Mouse (Mus musculus): ENCODE results near the gene Zfp106. TPM values are rescaled to one million over a fixed set of nuclear protein-coding genes. Genes with fewer than 3 reads are reported as not detected.

Zfp106 gene
- polyA plus RNA-seq, 1 experiment, result 66.0 TPM

DNA sequence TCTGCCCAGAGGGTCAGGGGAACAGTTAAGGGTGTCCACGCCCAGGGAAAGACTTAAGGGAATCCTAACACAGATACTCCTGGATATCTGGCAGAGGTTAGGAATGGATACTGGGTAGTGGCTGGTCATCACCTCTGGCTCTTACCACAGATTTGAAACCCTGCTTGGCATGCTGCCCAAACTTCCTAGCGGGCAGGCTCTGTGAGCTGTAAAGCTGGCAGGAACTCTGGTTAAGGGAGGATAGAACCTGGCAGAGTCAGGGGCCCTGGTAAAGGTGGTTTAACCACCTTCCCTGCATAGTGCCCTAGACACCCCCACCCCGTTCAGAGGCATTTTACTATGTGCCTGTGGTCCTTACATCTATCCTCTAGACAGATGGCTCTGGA lies 61.0 kb downstream of the Zfp106 start:
- no peaks in the 10 kb centered on the region for H3K27me3 ChIP-seq (ENCODE audit: control insufficient read depth, insufficient read depth, low read length)
- H3K4me3 ChIP-seq (replicated peaks; ENCODE audit: insufficient read depth, low read depth, low read length), result no peak overlapping the region
- no peaks in the 10 kb centered on the region for H3K4me1 ChIP-seq (ENCODE audit: control insufficient read depth, insufficient read depth, low read length)
- WGBS, result 51% methylated on average over 3 of the region's 3 CpGs
- TF ChIP-seq CTCF (IDR thresholded peaks at IDR 0.05; ENCODE audit: borderline replicate concordance, insufficient read depth, low read depth, low read length) (no peak), POLR2A (IDR thresholded peaks at IDR 0.05; ENCODE audit: borderline replicate concordance, insufficient read depth, low read length) (no peak)
- no peak overlapping the region for H3K27ac ChIP-seq (ENCODE audit: insufficient read depth, low read length)
- peak; percentile 22 to 40 for DNase-seq

GRCm38 (mm10) chr2:120501931-120502604 lies 61.6 kb downstream of the Zfp106 start:
- peak in 1 of 2 experiments; percentile 17 for DNase-seq
- no peak overlapping the region for H3K27ac ChIP-seq (ENCODE audit: insufficient read depth, low read length)
- no peaks in the 10 kb centered on the region for H3K27me3 ChIP-seq (ENCODE audit: control insufficient read depth, insufficient read depth, low read length)
- no peak for TF ChIP-seq POLR2A (IDR thresholded peaks at IDR 0.05; ENCODE audit: borderline replicate concordance, insufficient read depth, low read length)
- WGBS, result 73% methylated on average over 13 of the region's 13 CpGs
- no peaks in the 10 kb centered on the region for H3K4me1 ChIP-seq (ENCODE audit: control insufficient read depth, insufficient read depth, low read length)
- H3K4me3 ChIP-seq (replicated peaks; ENCODE audit: insufficient read depth, low read depth, low read length), result no peak overlapping the region

- H3K4me1 ChIP-seq (ENCODE audit: control insufficient read depth, insufficient read depth, low read length), result no peaks in the 10 kb centered on the region
- no peaks in the 10 kb centered on the region for H3K27me3 ChIP-seq (ENCODE audit: control insufficient read depth, insufficient read depth, low read length)
- no peak for TF ChIP-seq CTCF (IDR thresholded peaks at IDR 0.05; ENCODE audit: borderline replicate concordance, insufficient read depth, low read depth, low read length)
- no peak for TF ChIP-seq POLR2A (IDR thresholded peaks at IDR 0.05; ENCODE audit: borderline replicate concordance, insufficient read depth, low read length)
- no peak for DNase-seq
- no peak overlapping the region for H3K27ac ChIP-seq (ENCODE audit: insufficient read depth, low read length)
- 28% methylated on average over 17 of the region's 17 CpGs for WGBS
- H3K4me3 ChIP-seq (replicated peaks; ENCODE audit: insufficient read depth, low read depth, low read length), result no peak overlapping the region
Observed at GRCm38 (mm10) chr2:120501136-120501918, 62.3 kb downstream of the Zfp106 start.

DNA sequence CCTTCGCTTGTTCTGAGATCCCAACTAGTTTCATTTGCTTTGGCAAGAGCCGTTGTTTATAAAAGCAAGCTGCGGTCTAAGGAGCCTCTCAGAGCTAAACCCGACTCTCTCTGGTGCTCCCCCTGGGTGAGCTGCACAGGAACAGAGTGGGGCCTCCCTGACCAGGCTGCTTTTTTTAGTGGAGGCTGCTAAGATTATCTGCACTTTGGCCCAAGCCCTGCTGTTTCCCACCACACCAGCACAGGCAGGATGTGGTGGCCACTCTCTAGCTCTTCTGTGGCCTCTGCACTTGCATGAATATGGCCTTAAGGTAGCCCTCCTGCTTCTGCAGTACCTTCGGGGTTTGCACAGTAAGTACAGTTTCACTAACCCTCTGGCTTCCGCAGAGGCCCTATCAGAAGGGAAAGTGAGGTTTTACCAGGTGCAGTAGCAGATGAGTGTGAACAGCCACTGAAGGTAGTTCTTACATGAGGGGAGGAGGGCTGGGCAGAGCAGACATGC lies 63.6 kb downstream of the Zfp106 start:
- WGBS, result 85% methylated on average over 6 of the region's 6 CpGs
- no peaks in the 10 kb centered on the region for H3K27me3 ChIP-seq (ENCODE audit: control insufficient read depth, insufficient read depth, low read length)
- TF ChIP-seq POLR2A (IDR thresholded peaks at IDR 0.05; ENCODE audit: borderline replicate concordance, insufficient read depth, low read length) (no peak), CTCF (IDR thresholded peaks at IDR 0.05; ENCODE audit: borderline replicate concordance, insufficient read depth, low read depth, low read length) (no peak)
- H3K27ac ChIP-seq (ENCODE audit: insufficient read depth, low read length), result no peak overlapping the region
- H3K4me1 ChIP-seq (ENCODE audit: control insufficient read depth, insufficient read depth, low read length), result no peaks in the 10 kb centered on the region
- H3K4me3 ChIP-seq (replicated peaks; ENCODE audit: insufficient read depth, low read depth, low read length), result no peak overlapping the region
- no peak for DNase-seq

GRCm38 (mm10) chr2:120496511-120496910 lies 67.1 kb downstream of the Zfp106 start:
- TF ChIP-seq CTCF (IDR thresholded peaks at IDR 0.05; ENCODE audit: borderline replicate concordance, insufficient read depth, low read depth, low read length) (no peak), POLR2A (IDR thresholded peaks at IDR 0.05; ENCODE audit: borderline replicate concordance, insufficient read depth, low read length) (no peak)
- DNase-seq, result no peak
- WGBS, result 69% methylated on average over 3 of the region's 3 CpGs
- no peaks in the 10 kb centered on the region for H3K27me3 ChIP-seq (ENCODE audit: control insufficient read depth, insufficient read depth, low read length)
- no peak overlapping the region for H3K4me3 ChIP-seq (replicated peaks; ENCODE audit: insufficient read depth, low read depth, low read length)
- no peak overlapping the region for H3K27ac ChIP-seq (ENCODE audit: insufficient read depth, low read length)
- no peaks in the 10 kb centered on the region for H3K4me1 ChIP-seq (ENCODE audit: control insufficient read depth, insufficient read depth, low read length)

GRCm38 (mm10) chr2:120493254-120493653 lies 70.4 kb downstream of the Zfp106 start:
- H3K4me3 ChIP-seq (replicated peaks; ENCODE audit: insufficient read depth, low read depth, low read length), result no peak overlapping the region
- WGBS, result 31% methylated on average over 4 of the region's 4 CpGs
- no peak overlapping the region for H3K27ac ChIP-seq (ENCODE audit: insufficient read depth, low read length)
- DNase-seq, result no peak
- no peak for TF ChIP-seq CTCF (IDR thresholded peaks at IDR 0.05; ENCODE audit: borderline replicate concordance, insufficient read depth, low read depth, low read length)
- no peak for TF ChIP-seq POLR2A (IDR thresholded peaks at IDR 0.05; ENCODE audit: borderline replicate concordance, insufficient read depth, low read length)
- no peaks in the 10 kb centered on the region for H3K4me1 ChIP-seq (ENCODE audit: control insufficient read depth, insufficient read depth, low read length)
- no peaks in the 10 kb centered on the region for H3K27me3 ChIP-seq (ENCODE audit: control insufficient read depth, insufficient read depth, low read length)

GRCm38 (mm10) chr2:120484241-120484640 lies 79.4 kb downstream of the Zfp106 start:
- Histone ChIP-seq H3K4me1 (ENCODE audit: control insufficient read depth, insufficient read depth, low read length) (no peaks in the 10 kb centered on the region), H3K27ac (ENCODE audit: insufficient read depth, low read length) (no peak overlapping the region), H3K4me3 (replicated peaks; ENCODE audit: insufficient read depth, low read depth, low read length) (no peak overlapping the region), H3K27me3 (ENCODE audit: control insufficient read depth, insufficient read depth, low read length) (no peaks in the 10 kb centered on the region)
- TF ChIP-seq POLR2A (IDR thresholded peaks at IDR 0.05; ENCODE audit: borderline replicate concordance, insufficient read depth, low read length), result no peak
- TF ChIP-seq CTCF (IDR thresholded peaks at IDR 0.05; ENCODE audit: borderline replicate concordance, insufficient read depth, low read depth, low read length), result no peak
- no peak for DNase-seq
- WGBS, result 94% methylated on average over 3 of the region's 3 CpGs
